Mouse (Mus musculus): Measurements from ENCODE around the gene Adprhl2. TPM values are rescaled to one million over a fixed set of nuclear protein-coding genes. Genes with fewer than 3 reads are reported as not detected.

The Adprhl2 gene
- total and polyA plus RNA-seq, 3 experiments: 8.7 to 87.0 (median 23.2) TPM

DNA sequence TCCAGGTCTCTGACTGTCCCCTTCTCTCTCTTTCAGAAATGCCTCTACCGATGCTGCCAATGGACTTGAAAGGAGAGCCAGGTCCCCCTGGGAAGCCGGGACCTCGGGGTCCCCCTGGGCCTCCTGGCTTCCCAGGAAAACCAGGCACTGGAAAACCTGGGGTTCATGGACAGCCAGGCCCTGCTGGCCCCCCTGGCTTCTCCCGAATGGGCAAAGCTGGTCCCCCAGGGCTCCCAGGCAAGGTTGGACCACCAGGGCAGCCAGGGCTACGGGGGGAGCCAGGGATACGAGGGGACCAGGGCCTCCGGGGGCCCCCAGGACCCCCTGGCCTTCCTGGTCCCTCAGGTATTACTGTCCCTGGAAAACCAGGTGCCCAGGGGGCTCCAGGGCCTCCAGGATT, 11.2 kb downstream of the Adprhl2 start:
- no peak for ATAC-seq (ENCODE audit: extremely low read depth, insufficient number of reproducible peaks, low FRiP score, poor library complexity, severe bottlenecking)
- Histone ChIP-seq H3K9me3 (replicated peaks) (peaks cover 5% of the 10 kb centered on the region), H3K4me3 (ENCODE audit: low read depth, low read length) (no peak overlapping the region), H3K4me1 (ENCODE audit: insufficient read depth, low read depth, low read length) (peaks cover 4% of the 10 kb centered on the region; the same call in 1 of the 2 replicates), H3K36me3 (replicated peaks) (peaks cover 18% of the 10 kb centered on the region), H3K27me3 (ENCODE audit: insufficient read depth, low read length) (peaks cover 17% of the 10 kb centered on the region)
- TF ChIP-seq POLR2AphosphoS5 (IDR thresholded peaks at IDR 0.05; ENCODE audit: insufficient replicate concordance, low read depth, low read length): no peak
- no peak for TF ChIP-seq TAL1 (conservative IDR thresholded peaks at IDR 0.05; ENCODE audit: low read depth, low read length)
- no peak for TF ChIP-seq GATA1 (IDR thresholded peaks at IDR 0.05; ENCODE audit: borderline replicate concordance, low read length)
- no peak for TF ChIP-seq GATA2 (IDR thresholded peaks at IDR 0.05; ENCODE audit: borderline replicate concordance, low read depth, low read length)
- no peak for TF ChIP-seq CTCF (IDR thresholded peaks at IDR 0.05; ENCODE audit: low read depth, low read length)
- DNase-seq (ENCODE audit: low spot score): no peak

DNA sequence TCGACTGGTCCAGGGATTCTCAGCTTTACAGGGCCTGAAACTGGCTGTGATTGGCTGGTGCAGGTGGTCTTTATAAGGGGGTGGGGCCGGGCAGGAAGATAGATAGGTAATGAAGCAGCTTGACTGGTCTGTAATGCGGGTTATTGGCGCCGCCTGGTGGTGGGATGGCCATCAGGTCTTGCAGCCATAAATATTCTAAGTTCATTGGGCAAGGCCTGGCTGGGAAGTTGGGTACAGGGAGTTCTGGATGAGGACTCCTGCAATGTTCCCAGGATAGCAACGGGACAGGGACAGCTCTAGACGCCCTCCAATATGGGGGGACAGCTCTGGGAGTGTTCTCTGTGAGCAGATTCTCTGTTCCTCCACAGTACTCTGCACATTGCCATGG, 11.6 kb downstream of the Adprhl2 start:
- Histone ChIP-seq H3K4me3 (ENCODE audit: low read depth, low read length) (no peak overlapping the region), H3K36me3 (replicated peaks) (peaks cover 15% of the 10 kb centered on the region), H3K4me1 (ENCODE audit: insufficient read depth, low read depth, low read length) (peaks cover 4% of the 10 kb centered on the region; the same call in 1 of the 2 replicates), H3K27me3 (ENCODE audit: insufficient read depth, low read length) (peaks cover 18% of the 10 kb centered on the region), H3K9me3 (replicated peaks) (peaks cover 5% of the 10 kb centered on the region)
- DNase-seq (ENCODE audit: low spot score) (peak; percentile 58), ATAC-seq (ENCODE audit: extremely low read depth, insufficient number of reproducible peaks, low FRiP score, poor library complexity, severe bottlenecking) (no peak; the same call in 1 of the 2 replicates)
- TF ChIP-seq CTCF (IDR thresholded peaks at IDR 0.05; ENCODE audit: low read depth, low read length) (peak; percentile 64), GATA1 (IDR thresholded peaks at IDR 0.05; ENCODE audit: borderline replicate concordance, low read length) (no peak)

DNA sequence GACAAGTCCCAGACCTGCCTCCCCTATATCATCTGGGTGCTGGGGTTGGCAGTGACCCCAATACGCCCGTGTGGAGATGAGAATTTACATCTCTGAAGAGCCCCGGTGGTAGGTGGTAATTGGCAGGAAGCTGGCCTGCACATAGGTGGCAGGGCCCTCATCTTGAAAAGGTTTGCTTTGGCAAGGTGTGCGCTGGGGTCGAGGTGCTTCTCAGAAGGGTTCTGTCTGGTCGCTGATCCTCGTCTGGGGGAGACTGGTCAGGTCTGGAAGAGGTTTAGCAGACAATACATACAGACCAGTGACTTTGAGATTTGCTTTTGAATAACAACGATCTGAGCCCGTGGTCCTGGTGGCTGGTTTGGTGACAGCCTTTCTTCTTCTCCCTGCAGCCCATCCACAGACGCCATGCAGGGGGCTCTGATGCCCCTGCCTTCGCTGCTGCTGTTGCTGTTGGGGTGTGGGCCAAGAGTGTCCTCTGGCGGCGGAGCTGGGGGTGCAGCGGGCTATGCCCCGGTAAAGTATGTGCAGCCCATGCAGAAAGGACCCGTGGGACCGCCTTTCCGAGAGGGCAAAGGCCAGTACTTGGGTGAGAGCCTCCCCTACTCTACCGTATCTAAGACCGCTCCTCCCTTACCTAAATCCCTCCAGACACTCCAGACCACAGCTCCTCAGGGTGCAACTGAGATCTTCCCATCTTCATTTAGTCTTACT, 12.1 kb downstream of the Adprhl2 start:
- H3K4me3 ChIP-seq (ENCODE audit: low read depth, low read length): no peak overlapping the region
- H3K36me3 ChIP-seq (replicated peaks): peaks cover 9% of the 10 kb centered on the region
- H3K4me1 ChIP-seq (ENCODE audit: insufficient read depth, low read depth, low read length): peaks cover 4% of the 10 kb centered on the region; the same call in 1 of the 2 replicates
- no peak for TF ChIP-seq POLR2AphosphoS5 (IDR thresholded peaks at IDR 0.05; ENCODE audit: insufficient replicate concordance, low read depth, low read length)
- no peak for TF ChIP-seq TAL1 (conservative IDR thresholded peaks at IDR 0.05; ENCODE audit: low read depth, low read length)
- TF ChIP-seq GATA1 (IDR thresholded peaks at IDR 0.05; ENCODE audit: borderline replicate concordance, low read length): no peak
- TF ChIP-seq GATA2 (IDR thresholded peaks at IDR 0.05; ENCODE audit: borderline replicate concordance, low read depth, low read length): no peak
- no peak for TF ChIP-seq CTCF (IDR thresholded peaks at IDR 0.05; ENCODE audit: low read depth, low read length)
- H3K27me3 ChIP-seq (ENCODE audit: insufficient read depth, low read length): peaks cover 20% of the 10 kb centered on the region
- ATAC-seq (ENCODE audit: extremely low read depth, insufficient number of reproducible peaks, low FRiP score, poor library complexity, severe bottlenecking): no peak
- no peak for DNase-seq (ENCODE audit: low spot score)
- H3K9me3 ChIP-seq (replicated peaks): peaks cover 5% of the 10 kb centered on the region

DNA sequence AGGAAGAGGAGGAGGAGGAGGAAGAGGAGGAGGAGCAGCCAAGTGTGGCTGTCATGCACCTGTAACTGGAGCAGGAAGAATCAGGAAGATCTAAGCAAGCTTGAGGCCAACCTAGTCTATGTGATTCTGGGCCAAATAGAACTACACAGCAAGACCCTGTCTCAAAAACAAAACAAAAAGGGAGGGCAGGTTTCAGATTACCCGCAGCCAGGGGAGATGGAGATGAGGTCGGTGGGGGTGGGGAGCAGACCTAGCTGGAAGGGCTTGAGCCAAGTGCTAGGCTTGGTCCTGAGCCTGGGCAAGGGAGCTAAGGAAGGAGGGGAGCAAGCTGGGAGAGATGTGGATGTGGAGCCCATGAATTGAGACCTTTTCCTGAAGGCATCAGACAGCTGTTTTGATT, 14.7 kb downstream of the Adprhl2 start:
- H3K27me3 ChIP-seq (ENCODE audit: insufficient read depth, low read length): peaks cover 34% of the 10 kb centered on the region
- H3K4me3 ChIP-seq (ENCODE audit: low read depth, low read length): no peak overlapping the region
- no peaks in the 10 kb centered on the region for H3K36me3 ChIP-seq (replicated peaks)
- H3K4me1 ChIP-seq (ENCODE audit: insufficient read depth, low read depth, low read length): peaks cover 4% of the 10 kb centered on the region; the same call in 1 of the 2 replicates
- TF ChIP-seq GATA2 (IDR thresholded peaks at IDR 0.05; ENCODE audit: borderline replicate concordance, low read depth, low read length) (no peak), CTCF (IDR thresholded peaks at IDR 0.05; ENCODE audit: low read depth, low read length) (no peak), POLR2AphosphoS5 (IDR thresholded peaks at IDR 0.05; ENCODE audit: insufficient replicate concordance, low read depth, low read length) (no peak), TAL1 (conservative IDR thresholded peaks at IDR 0.05; ENCODE audit: low read depth, low read length) (no peak), GATA1 (IDR thresholded peaks at IDR 0.05; ENCODE audit: borderline replicate concordance, low read length) (no peak)
- ATAC-seq (ENCODE audit: extremely low read depth, insufficient number of reproducible peaks, low FRiP score, poor library complexity, severe bottlenecking): no peak
- H3K9me3 ChIP-seq (replicated peaks): peaks cover 5% of the 10 kb centered on the region
- DNase-seq (ENCODE audit: low spot score): no peak

DNA sequence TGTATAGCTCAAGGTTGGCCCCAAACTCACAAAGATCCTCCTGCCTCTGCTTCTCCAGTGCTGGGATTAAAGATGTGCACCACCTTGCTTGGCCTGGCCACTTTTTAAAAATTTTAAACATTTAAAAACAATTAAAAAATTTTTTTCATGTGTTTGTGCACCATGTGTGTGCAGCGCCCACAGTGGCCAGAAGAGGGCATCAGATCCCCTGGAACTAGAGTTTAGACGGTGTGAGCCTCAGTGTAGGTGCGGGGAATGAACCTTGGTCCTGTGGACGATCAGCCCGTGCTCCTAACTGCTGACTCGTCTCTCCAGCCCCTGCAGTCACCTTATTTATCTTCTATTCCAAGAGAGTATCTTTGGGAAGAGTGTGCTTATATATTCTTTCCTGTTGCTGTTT, 15.4 kb downstream of the Adprhl2 start:
- Histone ChIP-seq H3K36me3 (replicated peaks) (no peaks in the 10 kb centered on the region), H3K9me3 (replicated peaks) (peaks cover 5% of the 10 kb centered on the region), H3K27me3 (ENCODE audit: insufficient read depth, low read length) (peaks cover 42% of the 10 kb centered on the region), H3K4me1 (ENCODE audit: insufficient read depth, low read depth, low read length) (peaks cover 5% of the 10 kb centered on the region; the same call in 1 of the 2 replicates), H3K4me3 (ENCODE audit: low read depth, low read length) (no peak overlapping the region)
- TF ChIP-seq GATA2 (IDR thresholded peaks at IDR 0.05; ENCODE audit: borderline replicate concordance, low read depth, low read length) (no peak), GATA1 (IDR thresholded peaks at IDR 0.05; ENCODE audit: borderline replicate concordance, low read length) (no peak), TAL1 (conservative IDR thresholded peaks at IDR 0.05; ENCODE audit: low read depth, low read length) (no peak), POLR2AphosphoS5 (IDR thresholded peaks at IDR 0.05; ENCODE audit: insufficient replicate concordance, low read depth, low read length) (no peak), CTCF (IDR thresholded peaks at IDR 0.05; ENCODE audit: low read depth, low read length) (no peak)
- no peak for DNase-seq (ENCODE audit: low spot score)
- ATAC-seq (ENCODE audit: extremely low read depth, insufficient number of reproducible peaks, low FRiP score, poor library complexity, severe bottlenecking): no peak

DNA sequence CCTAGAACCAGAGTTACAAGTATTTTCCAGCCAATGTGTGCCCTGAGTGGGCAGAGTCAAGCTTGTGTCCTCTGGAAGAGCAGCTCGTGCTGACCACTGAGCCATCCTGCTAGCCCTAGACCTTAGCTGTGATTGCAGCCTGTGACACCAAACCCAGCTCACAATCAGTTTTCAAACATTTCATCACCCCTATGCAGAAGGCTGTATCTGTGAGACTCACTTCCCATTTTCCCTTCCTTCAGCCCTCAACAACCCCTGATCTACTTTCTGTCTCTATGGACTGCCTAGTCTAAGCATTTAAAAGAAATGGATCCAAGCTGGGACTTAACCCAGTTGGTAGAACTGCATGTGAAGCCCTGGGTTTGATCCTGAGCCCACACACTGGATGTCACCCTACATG, 16.1 kb downstream of the Adprhl2 start:
- Histone ChIP-seq H3K27me3 (ENCODE audit: insufficient read depth, low read length) (peaks cover 48% of the 10 kb centered on the region), H3K4me1 (ENCODE audit: insufficient read depth, low read depth, low read length) (peaks cover 7% of the 10 kb centered on the region; the same call in 1 of the 2 replicates), H3K9me3 (replicated peaks) (peaks cover 5% of the 10 kb centered on the region), H3K4me3 (ENCODE audit: low read depth, low read length) (no peak overlapping the region), H3K36me3 (replicated peaks) (no peaks in the 10 kb centered on the region)
- DNase-seq (ENCODE audit: low spot score) (no peak), ATAC-seq (ENCODE audit: extremely low read depth, insufficient number of reproducible peaks, low FRiP score, poor library complexity, severe bottlenecking) (no peak)
- TF ChIP-seq CTCF (IDR thresholded peaks at IDR 0.05; ENCODE audit: low read depth, low read length) (no peak), POLR2AphosphoS5 (IDR thresholded peaks at IDR 0.05; ENCODE audit: insufficient replicate concordance, low read depth, low read length) (no peak), GATA1 (IDR thresholded peaks at IDR 0.05; ENCODE audit: borderline replicate concordance, low read length) (no peak), TAL1 (conservative IDR thresholded peaks at IDR 0.05; ENCODE audit: low read depth, low read length) (no peak)

All from G1E (cell line).